Mouse (Mus musculus): ENCODE measurements around the gene Gm7145. TPM values are rescaled to one million over a fixed set of nuclear protein-coding genes. Genes with fewer than 3 reads are reported as not detected.
"Not testable (repeated sequence)": the region's sequence is repeated elsewhere in the genome, so short reads cannot be mapped to it uniquely, and the experiment has no call there.

The Gm7145 gene
- not detected in 2 replicates for polyA plus RNA-seq (2016; fragmentation: Nextera tagmentation; extraction: Ambion mirVana)

DNA sequence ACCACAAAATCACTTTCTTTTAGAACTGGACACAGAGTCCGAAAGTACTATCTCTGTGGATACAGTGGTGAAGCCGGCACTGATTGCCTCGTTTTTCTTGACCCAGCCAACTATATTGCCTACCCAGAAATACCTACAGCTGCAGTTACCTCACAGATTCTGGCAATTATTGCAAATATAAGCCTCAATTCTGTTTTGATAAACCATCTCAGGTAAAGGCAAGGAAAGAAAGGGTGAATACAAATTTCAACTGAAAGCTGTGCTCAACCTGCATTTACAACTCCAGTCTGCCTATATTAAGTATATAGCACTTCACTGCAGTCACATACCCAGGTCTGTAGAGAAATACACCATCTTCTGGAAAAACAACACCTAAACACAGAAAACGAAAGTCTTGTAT lies at the start of gene Gm7145:
Gm7145 (plus strand) TSS at position 301 of the 400 bp plus-strand sequence.
- H3K27me3 ChIP-seq, result no peaks in the 10 kb centered on the region

DNA sequence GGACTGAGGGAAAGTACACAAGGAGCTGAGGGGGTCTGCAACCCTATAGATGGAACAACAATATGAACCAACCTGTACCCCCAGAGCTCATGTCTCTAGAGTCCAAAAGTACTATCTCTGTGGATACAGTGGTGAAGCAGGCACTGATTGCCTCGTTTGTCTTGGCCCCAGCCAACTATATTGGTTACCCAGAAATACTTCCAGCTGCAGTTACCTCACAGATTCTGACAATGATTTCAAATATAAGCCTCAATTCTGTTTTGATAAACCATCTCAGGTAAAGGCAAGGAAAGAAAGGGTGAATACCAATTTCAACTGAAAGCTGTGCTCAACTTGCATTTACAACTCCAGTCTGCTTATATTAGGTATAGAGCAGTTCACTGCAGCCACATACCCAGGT lies 38.0 kb upstream of the Gm7145 start, which contains the start of gene Gm28168:
Gm28168 (plus strand) TSS at position 301 of the 400 bp plus-strand sequence.
- not testable (repeated sequence) for H3K9ac ChIP-seq (replicated peaks); ATAC-seq (ENCODE audit: insufficient number of reproducible peaks, insufficient read depth, low FRiP score, low TSS enrichment, low read depth); H3K36me3 ChIP-seq; H3K27ac ChIP-seq; H3K4me3 ChIP-seq (replicated peaks); H3K27me3 ChIP-seq; H3K4me2 ChIP-seq; H3K9me3 ChIP-seq; H3K4me1 ChIP-seq (replicated peaks)
- 26% methylated on average over 1 of the region's 1 CpGs for WGBS

More for the DNA sequence above, at the start of gene Gm7145:
- Histone ChIP-seq H3K4me2 (no peak within 1 kb of the TSS), H3K4me1 (replicated peaks) (no peaks in the 10 kb centered on the region), H3K9ac (replicated peaks) (no peak within 1 kb of the TSS), H3K9me3 (peaks cover 10% of the 10 kb centered on the region), H3K27ac (no peak within 1 kb of the TSS), H3K36me3 (no peaks in the 10 kb centered on the region), H3K4me3 (replicated peaks) (no peak within 1 kb of the TSS)
- 73% methylated on average over 4 of the region's 4 CpGs for WGBS
- ATAC-seq (ENCODE audit: insufficient number of reproducible peaks, insufficient read depth, low FRiP score, low TSS enrichment, low read depth), result no peak

DNA sequence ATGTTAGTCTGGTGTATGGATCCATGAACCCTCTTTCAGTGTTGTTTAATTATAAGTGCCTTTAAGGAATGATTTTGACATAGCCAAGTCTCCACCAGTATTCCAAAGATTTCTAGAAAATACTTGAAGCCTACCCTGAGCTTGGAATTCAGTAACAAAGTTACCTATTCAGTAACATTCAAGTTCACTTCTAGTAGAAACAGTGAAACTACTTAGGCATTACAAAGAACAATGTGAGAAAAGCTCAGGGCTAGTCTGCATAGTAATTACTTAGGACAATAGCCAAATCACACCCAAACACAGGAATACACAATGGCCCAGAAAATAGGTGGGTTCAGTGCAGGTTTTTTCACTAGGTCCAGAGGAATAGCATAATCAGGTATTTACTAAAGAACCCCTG lies 38.1 kb downstream of the Gm7145 start:
- not testable (repeated sequence) for H3K4me2 ChIP-seq; H3K27me3 ChIP-seq; H3K36me3 ChIP-seq; H3K9me3 ChIP-seq; H3K27ac ChIP-seq; H3K4me1 ChIP-seq (replicated peaks); ATAC-seq (ENCODE audit: insufficient number of reproducible peaks, insufficient read depth, low FRiP score, low TSS enrichment, low read depth); H3K4me3 ChIP-seq (replicated peaks); H3K9ac ChIP-seq (replicated peaks)

DNA sequence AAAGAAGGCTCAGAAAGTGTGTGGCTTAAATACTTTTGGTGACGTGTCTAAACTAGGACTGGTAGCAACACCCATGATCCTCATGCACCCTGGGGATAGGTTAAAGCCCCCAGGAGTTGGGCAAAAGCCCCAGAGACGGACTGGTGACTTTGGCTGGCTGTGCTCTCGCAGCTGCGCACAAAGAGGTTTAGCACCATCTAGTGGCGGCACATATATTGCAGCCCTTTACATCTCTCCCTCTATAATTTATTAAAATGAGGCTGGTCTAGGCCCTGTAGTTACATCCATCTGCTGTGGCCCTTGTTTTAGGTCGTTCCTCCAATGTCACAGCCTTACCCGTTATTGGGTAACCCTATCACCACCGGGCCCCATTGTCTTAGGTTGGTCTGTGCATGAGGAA lies 47.0 kb downstream of the Gm7145 start:
- not testable (repeated sequence) for H3K4me1 ChIP-seq (replicated peaks); H3K9ac ChIP-seq (replicated peaks); H3K9me3 ChIP-seq; ATAC-seq (ENCODE audit: insufficient number of reproducible peaks, insufficient read depth, low FRiP score, low TSS enrichment, low read depth); H3K4me2 ChIP-seq; H3K27ac ChIP-seq; H3K27me3 ChIP-seq; H3K36me3 ChIP-seq; H3K4me3 ChIP-seq (replicated peaks)
- WGBS, result 31% methylated on average over 8 of the region's 8 CpGs

Other genes starting within 250 kb of the Gm7145 start
- not detected in 2 replicates for gene B020011L13Rik, start 184.8 kb upstream of the Gm7145 start, polyA plus RNA-seq (2016; fragmentation: Nextera tagmentation; extraction: Ambion mirVana)
- gene Gm28360, start 135.9 kb upstream of the Gm7145 start, polyA plus RNA-seq (2016; fragmentation: Nextera tagmentation; extraction: Ambion mirVana), result not detected in 2 replicates
- gene Gm28168, start 37.9 kb upstream of the Gm7145 start, polyA plus RNA-seq (2016; fragmentation: Nextera tagmentation; extraction: Ambion mirVana), result not detected in 2 replicates
- 0.13 and 0.21 TPM in 2 replicates for gene Gm29106, start 210.6 kb downstream of the Gm7145 start, polyA plus RNA-seq (2016; fragmentation: Nextera tagmentation; extraction: Ambion mirVana)